Mouse (Mus musculus): ENCODE measurements around the gene Tmem33. TPM values are rescaled to one million over a fixed set of nuclear protein-coding genes. Genes with fewer than 3 reads are reported as not detected.

Gene Tmem33
- polyA plus RNA-seq (2012; rRNA removed): 52.1 and 57.2 TPM in 2 replicates

DNA sequence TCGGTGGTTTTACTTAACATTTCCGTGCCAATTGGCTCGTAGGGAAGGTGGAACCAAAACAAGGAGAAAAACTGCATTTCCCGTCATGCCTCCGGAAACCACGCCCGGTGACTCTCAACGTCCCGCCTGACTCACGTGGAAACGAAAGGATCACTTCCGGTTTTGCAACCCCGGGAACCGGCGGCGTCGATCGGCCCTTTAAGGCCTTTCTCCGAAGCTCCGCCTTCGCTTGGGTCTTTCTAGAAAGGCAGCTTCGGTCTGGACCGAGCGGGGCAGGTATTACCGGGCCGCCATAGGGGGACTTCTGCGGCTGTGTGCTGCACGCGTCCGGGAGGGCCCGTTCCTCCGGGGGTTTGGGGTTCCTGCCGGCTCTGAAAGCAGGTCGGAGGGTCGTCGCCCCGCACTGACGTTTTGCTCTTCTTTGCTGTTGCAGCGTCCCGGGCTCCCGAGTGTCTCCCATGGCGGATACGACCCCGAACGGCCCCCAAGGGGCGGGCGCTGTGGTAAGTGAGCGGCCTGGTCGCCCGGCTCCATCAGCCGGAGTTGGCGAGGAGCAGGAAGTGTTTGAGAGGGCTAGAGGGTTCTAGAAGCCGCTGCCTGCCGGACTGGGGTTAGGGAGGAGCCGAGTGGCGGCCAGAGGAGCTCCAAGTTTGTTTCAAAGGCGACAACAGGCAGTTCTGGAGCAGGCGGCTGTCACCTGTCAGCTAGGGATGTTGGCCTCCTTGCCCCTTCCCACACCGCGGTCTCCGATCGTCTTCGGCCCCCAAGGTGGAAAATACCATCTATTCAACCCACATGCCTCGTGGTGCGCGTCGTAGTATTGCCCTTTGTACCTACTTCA is at the start of gene Tmem33:
Tmem33 (plus strand) TSS at position 35 of the 841 bp plus-strand sequence.

DNA sequence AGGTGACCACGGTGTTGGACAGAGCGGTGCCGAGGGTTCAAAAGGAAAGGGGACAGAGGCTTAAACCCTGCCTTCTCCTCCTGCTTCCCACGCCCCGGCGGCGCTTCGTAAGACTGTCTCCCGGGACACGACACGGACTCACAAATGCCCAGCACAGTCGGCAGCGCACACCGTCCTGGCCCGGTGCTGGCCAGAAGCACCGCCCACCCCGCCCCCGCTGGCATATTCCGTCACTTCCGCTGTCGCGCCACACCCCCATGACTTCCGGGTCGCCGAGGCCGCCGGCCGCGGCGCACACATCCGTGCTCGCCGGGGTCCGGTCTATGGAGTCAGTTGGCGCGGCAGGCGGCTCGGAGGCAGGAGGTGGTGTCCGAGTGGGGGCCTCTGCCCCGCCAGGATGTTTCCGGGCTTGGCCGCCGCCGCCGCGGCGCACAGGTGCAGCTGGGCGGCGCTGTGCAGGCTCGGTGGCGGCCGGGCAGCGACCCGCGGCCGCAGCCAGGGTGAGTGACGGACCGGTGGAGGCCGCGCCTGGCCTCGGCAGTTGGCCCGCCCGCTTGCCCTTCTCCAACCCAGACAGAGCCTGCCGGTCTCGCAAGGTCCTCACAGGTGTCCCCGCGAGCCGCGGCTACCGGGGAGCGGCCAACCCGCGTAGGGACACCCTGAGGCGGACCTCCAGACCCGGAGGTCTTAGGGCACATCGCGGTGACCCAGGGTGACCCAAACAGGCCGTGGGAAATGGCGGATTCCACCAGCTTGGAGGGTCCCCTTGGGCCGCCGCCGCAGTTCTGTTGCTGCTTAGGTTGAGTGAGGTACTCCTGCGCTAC is 46.5 kb downstream of the Tmem33 start, which contains the start of gene Slc30a9:
Slc30a9 (plus strand) TSS at position 258 of the 824 bp plus-strand sequence.

Other genes starting within 250 kb of the Tmem33 start
- 6.0 and 13.0 TPM in 2 replicates for gene Phox2b, start 161.3 kb upstream of the Tmem33 start, polyA plus RNA-seq (2012; rRNA removed)
- 66.9 and 67.8 TPM in 2 replicates for gene Slc30a9, start 46.4 kb downstream of the Tmem33 start, polyA plus RNA-seq (2012; rRNA removed)
- gene Bend4, start 167.7 kb downstream of the Tmem33 start, polyA plus RNA-seq (2012; rRNA removed): 4.5 and 5.2 TPM in 2 replicates